ENCODE assay signal across 8 mouse cellular contexts in the genomic region with DNA sequence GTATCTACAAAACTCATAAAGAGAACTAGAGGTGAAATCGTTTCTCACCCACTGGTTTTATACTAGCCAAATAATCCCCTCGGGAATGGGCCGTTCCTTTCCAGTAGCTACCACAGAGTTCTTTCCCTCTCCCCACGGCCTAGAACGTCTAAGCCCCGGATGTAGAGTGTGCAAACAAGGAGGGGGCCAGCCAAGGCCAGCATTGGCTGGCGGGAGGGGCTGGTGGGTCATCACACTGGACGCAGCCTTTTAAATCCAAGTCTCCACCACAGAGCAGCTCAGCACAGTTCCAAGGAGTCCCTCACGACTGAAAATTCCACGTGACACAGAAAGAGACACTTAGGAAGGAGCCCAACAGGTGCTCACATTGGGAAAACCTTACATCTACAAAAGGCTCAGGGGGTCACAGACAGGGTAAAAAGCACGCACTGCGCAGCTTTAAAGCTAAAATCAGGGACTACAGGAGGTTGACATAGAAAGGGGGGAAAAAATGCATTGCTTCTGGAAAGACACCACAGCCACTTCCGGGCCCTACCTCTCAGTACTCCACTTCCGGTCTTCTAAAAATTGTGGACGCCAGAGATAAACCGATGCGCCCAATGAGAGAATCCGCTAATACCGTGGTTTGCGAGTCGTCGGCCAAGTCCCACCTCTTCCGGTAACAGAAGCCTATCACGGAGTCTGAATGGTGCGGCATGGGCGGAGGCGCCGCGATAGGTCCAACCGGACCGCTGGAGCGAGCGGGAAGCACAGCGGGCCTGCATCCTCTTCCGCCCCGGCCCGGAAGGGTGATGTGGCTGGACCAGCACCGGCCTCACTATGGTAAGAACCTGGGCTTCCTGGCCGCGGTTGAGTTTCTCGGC. TPM values are rescaled to one million over a fixed set of nuclear protein-coding genes. Genes with fewer than 3 reads are reported as not detected.
DNase-seq lines count a peak whose midpoint lies in the region; ATAC-seq and TF ChIP-seq lines count a peak whose summit lies in the region.

Tmem167 (plus strand) TSS at position 162 of the 863 bp plus-strand sequence.
Xrcc4 (minus strand) TSS at position 647 of the 863 bp plus-strand sequence.

- DNase-seq in ZHBTc4 (ENCODE audit: low read depth, low spot score) = peak; percentile 98
- DNase-seq in gastrocnemius, adult 2 months = peak; percentile 99
- peak; percentile 99 for DNase-seq in hindbrain, postnatal 0 days (ENCODE audit: low spot score)
- DNase-seq in left cerebral cortex, adult 2 months (ENCODE audit: extremely low spot score in 1 of 2, low spot score in 2 of 2) = peak; percentile 95 to 97
- peak; percentile 98 for DNase-seq in right cerebral cortex, adult 2 months (ENCODE audit: low spot score in 2 of 2)
- DNase-seq in urinary bladder, postnatal 14 days (ENCODE audit: low spot score) = peak; percentile 97

- H3K4me3 ChIP-seq in gastrocnemius, adult 2 months = peak within 1 kb of the TSS; percentile 90
- peak within 1 kb of the TSS; percentile 97 for H3K4me3 ChIP-seq in hindbrain, postnatal 0 days (ENCODE audit: low read length)
- H3K4me3 ChIP-seq in left cerebral cortex, adult 2 months = peak within 1 kb of the TSS; percentile 95

- H3K27me3 ChIP-seq in hindbrain, postnatal 0 days (ENCODE audit: insufficient read depth, low read length) = no peaks in the 10 kb centered on the region

- H3K36me3 ChIP-seq in hindbrain, postnatal 0 days (ENCODE audit: insufficient read depth, low read length) = no peaks in the 10 kb centered on the region

- intact Hi-C loops in gastrocnemius, adult 2 months (cut with DNase I) = no loop called here
- intact Hi-C loops in left cerebral cortex, adult 2 months (cut with DNase I) = loop anchor here (2.0 to 10.0 kb wide), 4 partner anchors 212 to 746 kb away; no protein-coding TSS in a partner anchor

- ATAC-seq in common myeloid progenitor, adult 5-6 weeks (replicated peaks; ENCODE audit: low read depth, poor library complexity, severe bottlenecking) = peak; percentile 99
- peak; percentile 100 for ATAC-seq in hindbrain, postnatal 0 days
- ATAC-seq in megakaryocyte, adult 5-6 weeks (ENCODE audit: poor library complexity, severe bottlenecking) = peak; percentile 96

- H3K9ac ChIP-seq in hindbrain, postnatal 0 days (replicated peaks; ENCODE audit: low read length) = peak within 1 kb of the TSS; percentile 92

- H3K9me3 ChIP-seq in hindbrain, postnatal 0 days (ENCODE audit: low read length) = no peaks in the 10 kb centered on the region

- peak within 1 kb of the TSS; percentile 95 for H3K27ac ChIP-seq in gastrocnemius, adult 2 months
- peak within 1 kb of the TSS; percentile 93 for H3K27ac ChIP-seq in hindbrain, postnatal 0 days
- peak within 1 kb of the TSS; percentile 91 for H3K27ac ChIP-seq in left cerebral cortex, adult 2 months

- peak within 1 kb of the TSS; percentile 90 for H3K4me2 ChIP-seq in hindbrain, postnatal 0 days (ENCODE audit: low read depth, low read length)

- TF ChIP-seq CTCF in gastrocnemius, adult 2 months (IDR thresholded peaks at IDR 0.05) = 0 out of 2 replicates have a peak, but pooled peaks have one; percentile 2
- no peak for TF ChIP-seq CTCF in hindbrain, postnatal 0 days (IDR thresholded peaks at IDR 0.05; ENCODE audit: low read depth)
- TF ChIP-seq CTCF in left cerebral cortex, adult 2 months (IDR thresholded peaks at IDR 0.05) = no peak

- no peaks in the 10 kb centered on the region for H3K4me1 ChIP-seq in hindbrain, postnatal 0 days (ENCODE audit: insufficient read depth, low read length)

- WGBS in hindbrain, postnatal 0 days = 3% methylated on average over 41 of the region's 41 CpGs

RNA-seq across cellular contexts. Expression of gene Tmem167, which starts in this region (rescaled TPM):
- total RNA-seq in common myeloid progenitor, adult 5-6 weeks (2017) = 23.9 and 26.1 TPM in 2 replicates
- total RNA-seq in gastrocnemius, adult 2 months (2021) = 1 to 10 TPM; 8.3 to 8.4 TPM
- 24.7 and 27.3 TPM in 2 replicates for total RNA-seq in hindbrain, postnatal 0 days (2014; rRNA removed)
- polyA plus RNA-seq in hindbrain, postnatal 0 days (2015; fragmentation: Nextera tagmentation; extraction: Ambion mirVana) = 35.3 and 35.9 TPM in 2 replicates
- 10 to 100 TPM; 23.4 to 25.0 TPM for total RNA-seq in left cerebral cortex, adult 2 months (2021)
- 31.2 and 42.5 TPM in 2 replicates for total RNA-seq in megakaryocyte, adult 5-6 weeks (2015)
- 23.3 and 25.6 TPM in 2 replicates for total RNA-seq in megakaryocyte, adult 5-6 weeks (2017)

RNA-seq across cellular contexts. Expression of gene Xrcc4, which starts in this region (rescaled TPM):
- total RNA-seq in common myeloid progenitor, adult 5-6 weeks (2017) = 22.9 and 23.3 TPM in 2 replicates
- total RNA-seq in gastrocnemius, adult 2 months (2021) = 1 to 10 TPM; 8.0 to 8.1 TPM
- total RNA-seq in hindbrain, postnatal 0 days (2014; rRNA removed) = 6.4 and 8.1 TPM in 2 replicates
- polyA plus RNA-seq in hindbrain, postnatal 0 days (2015; fragmentation: Nextera tagmentation; extraction: Ambion mirVana) = 17.4 and 20.2 TPM in 2 replicates
- 10 to 100 TPM; 11.6 to 16.8 TPM for total RNA-seq in left cerebral cortex, adult 2 months (2021)
- total RNA-seq in megakaryocyte, adult 5-6 weeks (2015) = 20.1 and 28.7 TPM in 2 replicates
- total RNA-seq in megakaryocyte, adult 5-6 weeks (2017) = 23.7 and 33.2 TPM in 2 replicates

Comparison
In these comparisons a context has a peak if more than half of its experiments do, and no peak if none do; other contexts are left out.
1. Peak in every context shown above with its lines: DNase-seq, ATAC-seq, H3K4me3 ChIP-seq and H3K27ac ChIP-seq.